8 mouse cellular contexts compared by ENCODE assay signal in the genomic region with DNA sequence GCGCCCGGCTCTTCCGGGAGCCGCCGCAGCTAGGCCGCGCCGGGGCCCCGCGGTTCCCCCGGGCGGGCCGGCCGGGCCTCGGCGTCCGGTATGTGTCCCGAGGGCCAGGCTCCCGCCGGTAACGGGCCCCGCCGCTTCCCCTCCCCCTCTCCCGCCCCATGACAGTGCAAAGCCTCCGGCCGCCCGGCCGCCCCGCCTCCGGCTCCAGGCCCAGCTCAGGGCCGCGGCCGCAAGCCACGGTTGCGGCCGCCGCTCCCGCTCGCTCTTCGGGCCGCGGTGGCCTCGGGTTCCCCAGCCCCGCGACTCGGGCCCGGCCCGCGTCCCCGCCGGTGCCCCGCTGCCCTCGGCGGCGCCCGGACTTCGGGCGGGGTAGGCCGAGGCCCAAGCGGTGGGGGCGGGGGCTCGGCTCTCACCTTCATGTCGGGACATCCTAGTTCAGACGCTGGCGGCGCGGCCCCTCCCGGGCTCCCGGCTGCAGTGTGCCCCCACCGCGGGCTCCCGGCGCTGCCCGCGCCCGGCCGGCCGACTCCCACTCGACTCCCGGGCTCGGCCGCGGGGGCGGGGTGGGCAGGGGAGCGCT. TPM values are rescaled to one million over a fixed set of nuclear protein-coding genes. Genes with fewer than 3 reads are reported as not detected.
DNase-seq lines count a peak whose midpoint lies in the region; TF ChIP-seq lines count a peak whose summit lies in the region.

No protein-coding gene starts in this region.

- in situ Hi-C loops in ES-E14 (cut with MboI; ENCODE audit: low sequenced_read_pairs in 2 of 2, unreplicated experiment in 2 of 2) = no loop called here

- no peaks in the 10 kb centered on the region for H3K9me3 ChIP-seq in ES-E14 (ENCODE audit: control insufficient read depth, insufficient read depth, low read depth, low read length)
- no peaks in the 10 kb centered on the region for H3K9me3 ChIP-seq in erythroblast, embryonic 14.5 days (ENCODE audit: control insufficient read depth, low read length)

- peaks cover 0 to 9% of the 10 kb centered on the region in 2 experiments; a peak in 2 of 4 replicates for H3K4me1 ChIP-seq in ES-E14 (ENCODE audit: control insufficient read depth in 2 of 2, insufficient read depth in 2 of 2, low read length in 2 of 2, poor library complexity in 1 of 2)
- H3K4me1 ChIP-seq in erythroblast, embryonic 14.5 days (ENCODE audit: control insufficient read depth) = peaks cover 40% of the 10 kb centered on the region

- DNase-seq in adrenal gland, adult 8-10 months = peak; percentile 62
- DNase-seq in adrenal gland, postnatal 25 days = no peak
- no peak for DNase-seq in ES-E14 (ENCODE audit: low read depth, low spot score)
- DNase-seq in heart, postnatal 10 days = peak; percentile 75 to 81
- peak; percentile 51 to 67 for DNase-seq in left cerebral cortex, postnatal 25 days (ENCODE audit: low spot score in 2 of 2)
- peak; percentile 36 for DNase-seq in mesoderm, embryonic 11.5 days (ENCODE audit: low read depth, low spot score)
- peak; percentile 80 to 85 for DNase-seq in spleen, postnatal 10 days (ENCODE audit: low spot score in 2 of 2)

- H3K4me3 ChIP-seq in ES-E14 (ENCODE audit: insufficient read depth in 1 of 2, low read depth in 1 of 2, low read length in 2 of 2, poor library complexity in 1 of 2, severe bottlenecking in 1 of 2) = peak overlapping the region; percentile 64 to 86; a peak in 3 of 4 replicates
- peak overlapping the region; percentile 91 for H3K4me3 ChIP-seq in erythroblast, embryonic 14.5 days (replicated peaks)

- H3K9ac ChIP-seq in ES-E14 (ENCODE audit: insufficient read depth, low read depth, low read length, poor library complexity, severe bottlenecking) = peak overlapping the region; percentile 93

- no peaks in the 10 kb centered on the region for H3K27me3 ChIP-seq in erythroblast, embryonic 14.5 days (ENCODE audit: control insufficient read depth)

- intact Hi-C loops in heart, postnatal 10 days (cut with DNase I) = no loop called here
- intact Hi-C loops in left cerebral cortex, postnatal 25 days (cut with DNase I) = loop anchor here (5.0 kb wide), 1 partner anchor 52 kb away; no protein-coding TSS in a partner anchor

- 0 out of 2 replicates have a peak, but pooled peaks cover 2% of the 10 kb centered on the region for H3K36me3 ChIP-seq in ES-E14 (ENCODE audit: control insufficient read depth, insufficient read depth, low read length, poor library complexity, severe bottlenecking)
- H3K36me3 ChIP-seq in erythroblast, embryonic 14.5 days (ENCODE audit: control insufficient read depth) = peaks cover 24% of the 10 kb centered on the region

- peak overlapping the region; percentile 95 for H3K27ac ChIP-seq in ES-E14 (ENCODE audit: insufficient read depth, low read depth, low read length, poor library complexity, severe bottlenecking)

TF ChIP-seq in ES-E14, 5 proteins besides CTCF, POLR2A, EP300 and RAD21:
- no peak for TF ChIP-seq ZNF384 (IDR thresholded peaks at IDR 0.05; ENCODE audit: low read depth, low read length)
- no peak for TF ChIP-seq ZC3H11A (IDR thresholded peaks at IDR 0.05; ENCODE audit: borderline replicate concordance, low read depth, low read length)
- no peak for TF ChIP-seq HCFC1 (IDR thresholded peaks at IDR 0.05; ENCODE audit: borderline replicate concordance, insufficient read depth, low read length)
- TF ChIP-seq CHD2 (IDR thresholded peaks at IDR 0.05; ENCODE audit: low read depth, low read length) = no peak
- no peak for TF ChIP-seq MAFK (IDR thresholded peaks at IDR 0.05; ENCODE audit: insufficient read depth, low read depth, low read length)

RNA-seq across cellular contexts. Expression of a gene that starts 0.5 kb away (rescaled TPM):
- 10 to 100 TPM; 70.8 to 89.2 (median 76.8) TPM for total RNA-seq in adrenal gland, adult 8-10 months (2022)
- 81.8 and 83.5 TPM in 2 replicates for total RNA-seq in adrenal gland, postnatal 25 days (2021)
- 101 and 122 TPM in 2 replicates for total RNA-seq in ES-E14 (2012; rRNA removed)
- polyA plus RNA-seq in erythroblast, embryonic 14.5 days (2012) = 7.0 and 15.9 TPM in 2 replicates
- 10 to 100 TPM; 89.6 to 92.4 TPM for total RNA-seq in heart, postnatal 10 days (2021)
- 10 to 100 TPM; 69.5 TPM for total RNA-seq in left cerebral cortex, postnatal 25 days (2021)

RNA-seq across cellular contexts. Expression of a gene that starts 59.3 kb away (rescaled TPM):
- total RNA-seq in adrenal gland, adult 8-10 months (2022) = 100 to 1,000 TPM in 3 of 4 experiments, 10 to 100 TPM in 1; 94.6 to 217 (median 164) TPM
- 194 and 195 TPM in 2 replicates for total RNA-seq in adrenal gland, postnatal 25 days (2021)
- total RNA-seq in ES-E14 (2012; rRNA removed) = 430 and 651 TPM in 2 replicates
- polyA plus RNA-seq in erythroblast, embryonic 14.5 days (2012) = 4.4 and 4.5 TPM in 2 replicates
- 100 to 1,000 TPM; 526 to 622 TPM for total RNA-seq in heart, postnatal 10 days (2021)
- 100 to 1,000 TPM; 512 to 528 TPM for total RNA-seq in left cerebral cortex, postnatal 25 days (2021)

Comparison
In these comparisons a context has a peak if more than half of its experiments do, and no peak if none do; other contexts are left out.
1. DNase-seq: peak in adrenal gland, adult 8-10 months (single experiment), heart, postnatal 10 days (2 of 2), left cerebral cortex, postnatal 25 days (2 of 2), mesoderm, embryonic 11.5 days (single experiment) and spleen, postnatal 10 days (2 of 2); none in adrenal gland, postnatal 25 days (single experiment) and ES-E14 (single experiment).